Mouse (Mus musculus) heart, postnatal 0 days (tissue): Measurements from ENCODE around the gene Hipk2. TPM values are rescaled to one million over a fixed set of nuclear protein-coding genes. Genes with fewer than 3 reads are reported as not detected.

Experiments used
- ATAC-seq: fragments of 200-750 bp; cut with Nextera tagmentation; 2 replicates; pipeline ENCODE4 v1.8.0; 2017; ENCODE audit warnings: low read depth, moderate number of reproducible peaks, moderate library complexity; ENCODE audit not compliant: insufficient read depth
- DNase-seq: peaks from one replicate; pipeline ENCODE4 v3.0.0-alpha.2; 2016; ENCODE audit warnings: low spot score
- H3K27ac ChIP-seq: fragments of 300-500 bp; sonication (generic); 2 replicates; pipeline ENCODE4 v1.5.1; 2014; ENCODE audit warnings: low read depth, mild to moderate bottlenecking
- H3K27me3 ChIP-seq: fragments of 300-500 bp; sonication (generic); 2 replicates; pipeline ENCODE4 v1.6.1; 2014; ENCODE audit warnings: low read length, mixed read lengths; ENCODE audit not compliant: control insufficient read depth, insufficient read depth
- H3K36me3 ChIP-seq: fragments of 300-500 bp; sonication (generic); replicated peaks from 2 replicates; pipeline ENCODE4 v1.6.1; 2014; ENCODE audit warnings: low read length, mixed read lengths; ENCODE audit not compliant: control insufficient read depth, insufficient read depth
- H3K4me1 ChIP-seq: fragments of 300-500 bp; sonication (generic); 2 replicates; pipeline ENCODE4 v1.6.1; 2014; ENCODE audit warnings: antibody characterized with exemption; ENCODE audit not compliant: control insufficient read depth, insufficient read depth
- H3K4me2 ChIP-seq: fragments of 300-500 bp; sonication (generic); 2 replicates; pipeline ENCODE4 v1.6.1; 2014; ENCODE audit warnings: low read depth, mild to moderate bottlenecking, low read length, moderate library complexity
- H3K4me3 ChIP-seq: fragments of 300-500 bp; sonication (generic); 2 replicates; pipeline ENCODE4 v1.5.1; 2014; ENCODE audit warnings: low read depth, low read length
- H3K9ac ChIP-seq: fragments of 300-500 bp; sonication (generic); replicated peaks from 2 replicates; pipeline ENCODE4 v1.6.1; 2014; ENCODE audit warnings: low read depth, low read length, mixed read lengths
- H3K9me3 ChIP-seq: fragments of 300-500 bp; sonication (generic); replicated peaks from 2 replicates; pipeline ENCODE4 v1.6.1; 2016; ENCODE audit warnings: low read length; ENCODE audit not compliant: control insufficient read depth
- CTCF ChIP-seq: IDR thresholded peaks from 2 replicates; pipeline ENCODE4 v1.5.1; 2016; ENCODE audit warnings: antibody characterized with exemption, control low read depth, low read depth
- EP300 ChIP-seq: IDR thresholded peaks from 2 replicates; pipeline ENCODE4 v1.6.1; 2016; ENCODE audit warnings: antibody characterized with exemption, low read depth
- WGBS: fragments of 180-500 bp; shearing (Covaris S2); extraction: QIAGEN DNeasy Blood & Tissue Kit; methylation state at CpG from one replicate; pipeline ENCODE4 v1.1.7; 2014; 5-methylcytosine and 5-hydroxymethylcytosine counted together
- polyA plus RNA-seq: library from polyadenylated mRNA; unstranded; fragments of >200 nt; fragmentation: Nextera tagmentation; extraction: Ambion mirVana; gene quantifications from 2 replicates; pipeline ENCODE4 v1.2.1, GENCODE M21; 2015
- total RNA-seq: library from RNA; depleted of rRNA; stranded (reverse); fragments of >200 nt; gene quantifications from 2 replicates; pipeline ENCODE4 v1.2.3, GENCODE M21; 2014; ENCODE audit warnings: low replicate concordance

Gene Hipk2
- total and polyA plus RNA-seq, 2 experiments from 2014 or later: 9.8 to 45.0 TPM

DNA sequence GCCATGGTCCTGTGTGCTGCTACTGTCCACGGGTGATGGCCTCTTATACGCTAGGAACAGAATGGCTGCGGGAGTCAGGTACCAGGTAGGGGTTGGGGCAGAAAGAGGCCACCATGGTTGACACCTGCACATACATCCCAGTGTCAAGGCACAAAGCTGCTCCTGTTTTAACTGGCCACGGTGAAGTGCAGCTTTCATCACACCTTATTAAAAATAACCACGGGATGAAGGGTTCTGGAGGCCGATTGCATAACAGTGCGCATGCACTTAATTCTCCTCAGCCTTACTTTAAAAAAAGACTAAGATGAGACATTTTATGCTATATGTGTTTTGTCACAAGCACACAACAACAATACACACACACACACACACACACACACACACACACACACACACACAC lies 132.6 kb downstream of the Hipk2 start:
- H3K27me3 ChIP-seq: no peaks in the 10 kb centered on the region
- 74% methylated on average over 7 of the region's 7 CpGs for WGBS
- no peak overlapping the region for H3K4me3 ChIP-seq
- no peak overlapping the region for H3K9ac ChIP-seq
- 0 out of 2 replicates have a peak, but pooled peaks cover 4% of the 10 kb centered on the region for H3K4me1 ChIP-seq
- no peaks in the 10 kb centered on the region for H3K9me3 ChIP-seq
- H3K27ac ChIP-seq: no peak overlapping the region
- ATAC-seq (no peak), DNase-seq (no peak)
- TF ChIP-seq CTCF (no peak), EP300 (no peak)
- H3K4me2 ChIP-seq: no peak overlapping the region
- H3K36me3 ChIP-seq: peaks cover 40% of the 10 kb centered on the region

DNA sequence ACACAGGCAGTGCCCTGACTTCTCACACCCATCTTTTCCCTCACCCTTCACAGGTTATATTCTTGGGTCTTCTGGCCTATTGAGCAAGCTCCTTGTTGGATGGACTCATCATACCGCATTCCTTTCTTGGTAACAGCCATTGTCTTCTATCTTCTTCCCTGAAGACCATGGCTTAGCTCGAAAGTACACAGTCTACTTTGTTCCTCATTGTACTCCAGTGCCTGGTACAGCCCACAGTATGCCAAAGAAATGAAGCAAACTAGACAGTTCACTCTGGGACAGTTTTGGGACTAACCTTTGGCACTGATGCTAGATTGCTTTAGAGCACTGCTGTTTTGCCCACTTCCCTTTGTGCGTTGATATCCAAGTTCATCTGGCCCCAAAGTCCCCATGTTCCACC lies 133.5 kb downstream of the Hipk2 start:
- Histone ChIP-seq H3K9me3 (no peaks in the 10 kb centered on the region), H3K4me2 (no peak overlapping the region), H3K36me3 (peaks cover 37% of the 10 kb centered on the region), H3K27me3 (no peaks in the 10 kb centered on the region), H3K9ac (no peak overlapping the region), H3K27ac (no peak overlapping the region), H3K4me1 (0 out of 2 replicates have a peak, but pooled peaks cover 4% of the 10 kb centered on the region), H3K4me3 (no peak overlapping the region)
- ATAC-seq (no peak), DNase-seq (no peak)
- no peak for TF ChIP-seq CTCF
- no peak for TF ChIP-seq EP300
- WGBS: 92% methylated on average over 3 of the region's 3 CpGs

- TF ChIP-seq EP300 (no peak), CTCF (0 out of 2 replicates have a peak, but pooled peaks have one; percentile 21)
- no peak overlapping the region for H3K9ac ChIP-seq
- WGBS: 93% methylated on average over 3 of the region's 3 CpGs
- no peak overlapping the region for H3K4me2 ChIP-seq
- no peaks in the 10 kb centered on the region for H3K9me3 ChIP-seq
- H3K4me3 ChIP-seq: no peak overlapping the region
- ATAC-seq (no peak), DNase-seq (no peak)
- H3K27ac ChIP-seq: no peak overlapping the region
- 0 out of 2 replicates have a peak, but pooled peaks cover 4% of the 10 kb centered on the region for H3K4me1 ChIP-seq
- H3K27me3 ChIP-seq: no peaks in the 10 kb centered on the region
- H3K36me3 ChIP-seq: peaks cover 32% of the 10 kb centered on the region
Measured at GRCm38 (mm10) chr6:38741024-38741423, 134.9 kb downstream of the Hipk2 start.

DNA sequence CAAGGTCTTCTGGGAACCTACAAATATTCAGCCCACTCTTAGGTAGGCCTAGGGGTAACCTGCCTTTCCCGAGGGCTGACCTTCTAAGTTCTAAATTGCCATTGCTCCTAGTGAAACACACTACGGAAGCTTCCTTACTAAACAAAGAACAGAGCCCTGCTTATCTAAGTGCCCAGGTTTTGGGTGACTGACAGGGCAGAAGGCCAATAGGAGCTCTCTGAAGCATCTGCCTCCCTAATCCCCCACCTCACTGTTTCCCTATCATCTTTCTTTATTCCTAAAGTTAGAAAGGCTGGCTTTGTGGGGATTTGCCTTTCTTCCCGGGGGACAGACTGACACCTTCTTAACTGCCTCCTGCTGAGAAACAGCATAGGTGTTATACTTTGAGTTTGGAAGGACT lies 136.7 kb downstream of the Hipk2 start:
- no peak overlapping the region for H3K27ac ChIP-seq
- no peak overlapping the region for H3K4me2 ChIP-seq
- no peak overlapping the region for H3K4me3 ChIP-seq
- H3K27me3 ChIP-seq: no peaks in the 10 kb centered on the region
- peaks cover 30% of the 10 kb centered on the region for H3K36me3 ChIP-seq
- 24% methylated on average over 3 of the region's 3 CpGs for WGBS
- DNase-seq (no peak), ATAC-seq (0 out of 2 replicates have a peak, but pooled peaks have one; percentile 6)
- H3K4me1 ChIP-seq: 0 out of 2 replicates have a peak, but pooled peaks cover 4% of the 10 kb centered on the region
- no peak overlapping the region for H3K9ac ChIP-seq
- TF ChIP-seq EP300: no peak
- no peak for TF ChIP-seq CTCF
- no peaks in the 10 kb centered on the region for H3K9me3 ChIP-seq

DNA sequence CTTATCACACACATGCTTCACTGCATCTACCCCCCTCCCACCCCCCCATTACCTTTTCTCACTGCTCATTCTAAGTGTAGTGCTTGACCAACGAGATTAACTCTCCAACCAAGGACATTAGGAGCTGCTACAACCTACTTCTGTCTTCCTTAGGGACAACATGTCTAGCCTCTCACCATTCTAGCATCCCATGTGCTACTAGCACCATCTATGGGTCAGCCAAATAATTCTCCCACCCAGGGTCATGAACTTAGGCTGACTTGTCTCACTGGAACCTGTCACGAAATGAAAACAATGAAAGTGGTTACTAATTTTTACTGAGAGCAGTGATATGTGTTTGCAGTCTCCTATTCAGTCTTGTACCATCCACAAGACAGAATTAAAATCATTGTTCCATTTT lies 138.2 kb downstream of the Hipk2 start:
- TF ChIP-seq CTCF (peak; percentile 40), EP300 (no peak)
- Histone ChIP-seq H3K4me1 (0 out of 2 replicates have a peak, but pooled peaks cover 4% of the 10 kb centered on the region), H3K36me3 (peaks cover 31% of the 10 kb centered on the region), H3K4me3 (no peak overlapping the region), H3K27ac (no peak overlapping the region), H3K27me3 (no peaks in the 10 kb centered on the region), H3K9me3 (no peaks in the 10 kb centered on the region), H3K9ac (no peak overlapping the region), H3K4me2 (no peak overlapping the region)
- DNase-seq (no peak), ATAC-seq (no peak)
- 25% methylated on average over 2 of the region's 2 CpGs for WGBS

DNA sequence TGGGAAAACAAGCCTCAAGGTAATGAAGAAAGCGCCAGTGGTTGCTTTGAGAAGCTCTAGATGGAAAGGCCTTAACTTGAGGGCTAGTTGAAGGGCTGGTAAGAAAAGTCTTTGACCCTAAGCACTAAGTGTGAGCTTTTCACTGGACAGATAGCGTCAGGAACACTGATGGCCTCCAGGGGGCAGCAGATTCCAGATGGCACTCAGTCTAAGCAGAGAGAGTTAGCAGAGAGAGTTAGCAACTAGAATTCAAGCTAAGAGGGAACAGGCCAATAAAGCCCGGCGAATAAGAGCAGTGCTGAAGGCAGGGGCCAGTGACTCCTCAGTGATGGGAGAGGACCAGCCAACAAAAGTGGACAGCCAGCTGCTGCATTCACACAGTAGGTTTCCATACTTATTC lies 139.7 kb downstream of the Hipk2 start:
- H3K27me3 ChIP-seq: no peaks in the 10 kb centered on the region
- peak; percentile 79 for DNase-seq
- peak; percentile 81 for ATAC-seq
- 0 out of 2 replicates have a peak, but pooled peaks cover 4% of the 10 kb centered on the region for H3K4me1 ChIP-seq
- TF ChIP-seq EP300 (no peak), CTCF (peak; percentile 94)
- H3K4me3 ChIP-seq: no peak overlapping the region
- WGBS: 20% methylated on average over 4 of the region's 4 CpGs
- no peak overlapping the region for H3K9ac ChIP-seq
- no peak overlapping the region for H3K4me2 ChIP-seq
- no peak overlapping the region for H3K27ac ChIP-seq
- peaks cover 27% of the 10 kb centered on the region for H3K36me3 ChIP-seq
- H3K9me3 ChIP-seq: no peaks in the 10 kb centered on the region
